Mouse (Mus musculus) forebrain, embryonic 13.5 days (tissue): ENCODE measurements around the gene Slc30a2. TPM values are rescaled to one million over a fixed set of nuclear protein-coding genes. Genes with fewer than 3 reads are reported as not detected.

ENCODE experiments used
- ATAC-seq: fragments of 200-750 bp; cut with Nextera tagmentation; 2 replicates; pipeline ENCODE4 v1.8.0; 2017
- H3K27ac ChIP-seq: fragments of 300-500 bp; sonication (generic); 2 replicates; pipeline ENCODE4 v1.5.1; 2015; ENCODE audit warnings: inconsistent platforms, mild to moderate bottlenecking, moderate library complexity
- H3K27me3 ChIP-seq: fragments of 300-500 bp; sonication (generic); 2 replicates; pipeline ENCODE4 v1.6.1; 2015; ENCODE audit warnings: mild to moderate bottlenecking, inconsistent platforms
- H3K36me3 ChIP-seq: fragments of 300-500 bp; sonication (generic); 2 replicates; pipeline ENCODE4 v1.6.1; 2015; ENCODE audit warnings: mild to moderate bottlenecking, inconsistent platforms; ENCODE audit not compliant: poor library complexity, severe bottlenecking
- H3K4me1 ChIP-seq: fragments of 300-500 bp; sonication (generic); 2 replicates; pipeline ENCODE4 v1.6.1; 2015; ENCODE audit warnings: inconsistent platforms
- H3K4me2 ChIP-seq: fragments of 300-500 bp; sonication (generic); 2 replicates; pipeline ENCODE4 v1.6.1; 2015; ENCODE audit warnings: inconsistent platforms, mild to moderate bottlenecking, moderate library complexity
- H3K4me3 ChIP-seq: fragments of 300-500 bp; sonication (generic); 2 replicates; pipeline ENCODE4 v1.5.1; 2015; ENCODE audit warnings: mild to moderate bottlenecking, inconsistent platforms
- H3K9ac ChIP-seq: fragments of 300-500 bp; sonication (generic); 2 replicates; pipeline ENCODE4 v1.6.1; 2015; ENCODE audit warnings: mild to moderate bottlenecking, inconsistent platforms
- H3K9me3 ChIP-seq: fragments of 300-500 bp; sonication (generic); replicated peaks from 2 replicates; pipeline ENCODE4 v1.6.1; 2016; ENCODE audit warnings: inconsistent platforms
- WGBS: fragments of 180-500 bp; shearing (Covaris S2); methylation state at CpG from one replicate; pipeline ENCODE4 v1.1.7; 2015; 5-methylcytosine and 5-hydroxymethylcytosine counted together
- polyA plus RNA-seq: library from polyadenylated mRNA; unstranded; fragments of >200 nt; fragmentation: Nextera tagmentation; extraction: Ambion mirVana; gene quantifications from 2 replicates; pipeline ENCODE4 v1.2.1, GENCODE M21; 2015

Gene Slc30a2
- polyA plus RNA-seq, 1 experiment from 2014 or later, result not detected

DNA sequence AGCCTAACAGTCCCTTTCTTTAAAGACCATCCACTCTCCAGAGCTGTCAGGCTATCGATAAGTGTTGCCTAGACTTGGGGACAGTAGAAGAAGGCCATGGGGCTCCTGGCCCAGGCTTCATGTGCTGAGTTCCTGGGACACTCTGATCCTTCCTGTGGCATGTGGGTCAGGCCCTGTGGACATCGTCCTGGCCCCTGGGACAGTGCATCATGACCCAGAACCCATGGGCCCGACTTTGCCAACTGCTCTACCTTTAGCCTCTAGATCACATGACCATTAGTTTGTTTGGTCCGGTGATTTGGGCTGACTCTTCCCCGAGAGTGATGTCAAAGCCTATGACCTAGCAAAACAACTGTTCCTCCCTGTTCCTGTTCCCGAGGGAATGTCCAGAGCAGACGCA, 32.9 kb upstream of the Slc30a2 start:
- 93% methylated on average over 7 of the region's 7 CpGs for WGBS
- no peak for ATAC-seq
- no peak overlapping the region for H3K4me2 ChIP-seq

DNA sequence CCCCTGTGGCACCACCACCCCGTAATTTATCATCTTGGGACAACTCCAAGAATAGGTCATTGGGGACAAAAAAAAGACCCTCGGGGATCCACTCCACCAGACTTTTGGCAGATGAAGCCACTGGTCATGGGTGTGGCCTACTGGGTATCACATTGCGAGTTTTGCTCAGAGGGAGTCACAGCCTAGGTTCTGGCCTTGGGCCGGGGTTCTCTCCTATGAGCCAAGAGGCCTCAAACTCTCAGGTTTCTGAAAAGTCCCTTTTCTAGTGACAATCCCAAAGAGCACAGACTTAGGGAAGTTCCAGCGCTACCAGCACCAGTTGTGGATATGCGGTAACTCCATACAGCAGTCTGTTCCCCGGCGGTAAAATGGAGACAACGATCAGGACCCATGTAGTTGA, 32.3 kb upstream of the Slc30a2 start:
- Histone ChIP-seq H3K4me3 (no peak overlapping the region), H3K27me3 (no peaks in the 10 kb centered on the region), H3K27ac (no peak overlapping the region), H3K9ac (no peak overlapping the region), H3K36me3 (no peaks in the 10 kb centered on the region), H3K4me1 (peaks cover 9% of the 10 kb centered on the region), H3K4me2 (no peak overlapping the region), H3K9me3 (no peaks in the 10 kb centered on the region)
- 92% methylated on average over 9 of the region's 9 CpGs for WGBS
- ATAC-seq, result no peak

More for the DNA sequence above, 32.9 kb upstream of the Slc30a2 start:
- peaks cover 9% of the 10 kb centered on the region for H3K4me1 ChIP-seq
- no peak overlapping the region for H3K4me3 ChIP-seq
- no peak overlapping the region for H3K27ac ChIP-seq
- H3K9ac ChIP-seq, result no peak overlapping the region
- no peaks in the 10 kb centered on the region for H3K27me3 ChIP-seq
- no peaks in the 10 kb centered on the region for H3K9me3 ChIP-seq
- no peaks in the 10 kb centered on the region for H3K36me3 ChIP-seq

DNA sequence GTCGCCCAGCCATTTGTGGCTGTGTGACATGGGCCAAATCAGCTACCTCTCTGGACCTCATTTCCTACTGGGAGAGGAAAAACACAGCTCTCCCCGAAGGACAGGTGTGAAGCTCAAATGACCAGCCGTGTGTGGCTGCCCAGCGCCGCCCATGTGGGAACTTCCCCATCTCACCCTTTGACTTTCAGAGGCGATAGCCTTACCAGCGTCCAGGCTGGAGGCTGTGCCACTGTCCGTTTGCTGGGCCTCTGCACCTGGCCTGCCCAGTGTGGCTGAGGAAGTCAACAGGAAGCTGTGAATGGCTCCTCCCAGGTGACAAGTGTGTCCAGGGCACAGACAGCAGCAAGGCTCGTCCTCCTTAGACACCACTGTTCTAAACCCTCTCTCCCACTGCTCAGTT, 31.2 kb upstream of the Slc30a2 start:
- ATAC-seq, result no peak
- peaks cover 9% of the 10 kb centered on the region for H3K4me1 ChIP-seq

DNA sequence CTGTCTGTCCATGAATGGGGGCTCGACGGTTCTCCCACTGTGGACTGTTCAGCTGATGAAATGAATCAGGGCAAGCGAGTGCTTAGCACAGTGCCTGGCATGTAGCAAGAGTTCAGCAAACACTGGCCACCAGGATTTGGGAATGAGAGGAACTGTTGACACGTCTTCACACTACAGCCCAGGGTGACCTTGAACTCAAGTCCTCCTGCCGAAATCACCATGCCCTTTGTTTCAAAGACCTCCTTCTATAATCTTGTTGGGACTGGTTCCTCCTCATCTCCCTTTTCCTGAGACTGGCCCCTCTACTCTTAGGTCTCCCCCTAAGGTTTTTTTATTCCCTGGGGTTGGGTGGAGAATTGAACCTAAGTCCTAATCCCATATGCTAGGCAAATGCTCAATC, 30.6 kb upstream of the Slc30a2 start:
- H3K9me3 ChIP-seq, result no peaks in the 10 kb centered on the region
- peaks cover 5% of the 10 kb centered on the region for H3K4me1 ChIP-seq
- no peaks in the 10 kb centered on the region for H3K36me3 ChIP-seq
- no peak overlapping the region for H3K4me3 ChIP-seq
- H3K4me2 ChIP-seq, result no peak overlapping the region
- no peak overlapping the region for H3K9ac ChIP-seq
- no peak overlapping the region for H3K27ac ChIP-seq
- WGBS, result 95% methylated on average over 5 of the region's 5 CpGs
- no peaks in the 10 kb centered on the region for H3K27me3 ChIP-seq
- no peak for ATAC-seq

More for the DNA sequence above, 31.2 kb upstream of the Slc30a2 start:
- H3K9ac ChIP-seq, result no peak overlapping the region
- no peaks in the 10 kb centered on the region for H3K9me3 ChIP-seq
- no peaks in the 10 kb centered on the region for H3K36me3 ChIP-seq
- no peak overlapping the region for H3K4me3 ChIP-seq
- H3K27me3 ChIP-seq, result no peaks in the 10 kb centered on the region
- WGBS, result 90% methylated on average over 9 of the region's 9 CpGs
- no peak overlapping the region for H3K4me2 ChIP-seq
- no peak overlapping the region for H3K27ac ChIP-seq

DNA sequence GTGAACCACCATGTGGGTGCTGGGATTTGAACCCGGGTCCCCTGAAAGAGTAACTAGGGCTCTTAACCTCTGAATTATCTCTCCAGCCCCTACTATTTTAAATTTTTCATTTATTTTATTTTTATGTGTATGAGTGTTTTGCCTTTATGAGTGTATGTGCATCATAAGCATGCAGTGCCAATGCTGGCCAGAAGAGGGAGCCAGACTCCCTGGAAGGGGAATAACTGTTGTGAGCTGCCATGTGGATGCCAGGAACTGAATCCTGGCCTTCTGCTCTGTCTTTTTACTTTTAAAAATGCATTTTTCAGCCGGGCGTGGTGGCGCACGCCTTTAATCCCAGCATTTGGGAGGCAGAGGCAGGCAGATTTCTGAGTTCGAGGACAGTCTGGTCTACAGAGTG, 30.1 kb upstream of the Slc30a2 start:
- Histone ChIP-seq H3K4me3 (no peak overlapping the region), H3K36me3 (no peaks in the 10 kb centered on the region), H3K27me3 (no peaks in the 10 kb centered on the region), H3K9me3 (no peaks in the 10 kb centered on the region), H3K4me1 (no peaks in the 10 kb centered on the region), H3K9ac (no peak overlapping the region), H3K4me2 (no peak overlapping the region), H3K27ac (no peak overlapping the region)
- no peak for ATAC-seq
- 96% methylated on average over 6 of the region's 6 CpGs for WGBS

DNA sequence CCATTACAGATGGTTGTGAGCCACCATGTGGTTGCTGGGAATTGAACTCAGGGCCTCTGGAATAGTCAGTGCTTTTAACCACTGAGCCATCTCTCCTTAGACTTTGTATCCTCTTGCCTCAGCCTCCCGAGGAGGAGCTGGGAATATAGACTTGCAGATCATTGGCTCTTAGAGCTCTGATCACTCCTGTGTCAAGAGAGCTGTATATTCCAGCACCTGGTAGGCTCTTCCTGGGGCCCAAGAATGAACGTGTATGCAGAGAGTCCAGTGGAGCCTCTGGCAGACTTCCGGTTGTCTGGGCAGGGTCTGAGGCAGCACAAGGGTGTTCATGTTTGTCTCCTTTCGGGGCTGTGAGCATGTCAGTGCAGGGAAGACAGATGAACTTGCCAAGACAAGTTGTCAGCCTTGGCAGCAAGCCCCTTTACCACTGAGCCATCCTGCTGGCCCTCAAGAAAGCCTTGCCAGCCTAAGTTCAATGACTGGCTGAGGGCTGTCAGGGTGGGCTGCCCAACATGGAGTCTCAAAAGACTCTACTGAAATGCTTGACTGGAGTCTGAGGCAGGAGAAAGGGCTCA, 28.8 kb upstream of the Slc30a2 start:
- H3K9me3 ChIP-seq, result no peaks in the 10 kb centered on the region
- no peaks in the 10 kb centered on the region for H3K36me3 ChIP-seq
- no peaks in the 10 kb centered on the region for H3K27me3 ChIP-seq
- no peak overlapping the region for H3K27ac ChIP-seq
- H3K4me3 ChIP-seq, result no peak overlapping the region
- H3K4me1 ChIP-seq, result no peaks in the 10 kb centered on the region
- H3K4me2 ChIP-seq, result no peak overlapping the region
- no peak for ATAC-seq
- no peak overlapping the region for H3K9ac ChIP-seq
- 81% methylated on average over 4 of the region's 4 CpGs for WGBS

DNA sequence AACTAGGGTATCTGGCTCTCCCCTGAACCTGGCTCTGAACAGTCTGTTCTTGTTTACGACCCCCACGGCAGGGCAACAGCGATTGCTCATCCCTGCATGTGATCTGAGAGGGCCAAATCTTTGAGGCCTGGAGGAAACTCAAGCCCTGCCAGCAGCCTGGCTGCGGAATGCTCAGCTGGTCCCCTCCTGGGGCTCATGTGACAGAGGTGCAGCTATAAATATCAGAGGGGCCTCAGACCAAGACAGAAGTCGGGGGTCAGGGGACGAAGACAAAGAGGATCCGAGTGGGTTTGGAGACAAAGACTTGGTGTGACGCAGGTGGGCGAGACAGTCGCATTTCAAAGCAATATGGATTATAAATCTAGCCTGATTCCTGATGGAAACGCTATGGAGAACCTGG, 28.1 kb upstream of the Slc30a2 start, which contains the start of gene Trim63:
Gene Trim63, plus strand, starts transcription at position 245 of the 400 bp plus-strand sequence.
- 47% methylated on average over 11 of the region's 11 CpGs for WGBS
- ATAC-seq, result no peak

DNA sequence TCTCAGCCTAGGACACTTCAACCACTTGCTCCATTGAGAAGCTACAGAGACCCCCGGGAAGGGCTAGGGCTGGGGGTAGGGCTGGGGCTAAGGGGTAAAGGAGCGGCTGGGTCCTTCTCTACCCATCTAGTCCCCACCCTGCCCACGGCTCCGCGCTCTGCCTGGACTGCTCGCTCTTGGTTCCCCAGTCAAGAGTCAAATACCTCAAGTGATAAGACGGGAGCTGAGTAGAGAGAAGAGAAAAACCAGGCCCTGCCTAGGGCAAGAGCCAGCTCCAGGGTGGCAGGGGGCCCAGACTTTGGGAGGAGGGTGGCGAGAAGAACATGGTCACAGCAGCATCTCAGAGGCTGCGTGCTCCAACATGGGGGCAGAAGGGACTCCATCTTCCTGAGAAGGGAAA, 27.5 kb upstream of the Slc30a2 start:
- H3K27me3 ChIP-seq, result no peaks in the 10 kb centered on the region
- H3K4me1 ChIP-seq, result no peaks in the 10 kb centered on the region

More for the DNA sequence above, 28.1 kb upstream of the Slc30a2 start, which contains the start of gene Trim63:
- Histone ChIP-seq H3K27me3 (no peaks in the 10 kb centered on the region), H3K9me3 (no peaks in the 10 kb centered on the region), H3K4me3 (no peak within 1 kb of the TSS), H3K4me1 (no peaks in the 10 kb centered on the region), H3K27ac (no peak within 1 kb of the TSS), H3K36me3 (no peaks in the 10 kb centered on the region), H3K9ac (no peak within 1 kb of the TSS), H3K4me2 (no peak within 1 kb of the TSS)

DNA sequence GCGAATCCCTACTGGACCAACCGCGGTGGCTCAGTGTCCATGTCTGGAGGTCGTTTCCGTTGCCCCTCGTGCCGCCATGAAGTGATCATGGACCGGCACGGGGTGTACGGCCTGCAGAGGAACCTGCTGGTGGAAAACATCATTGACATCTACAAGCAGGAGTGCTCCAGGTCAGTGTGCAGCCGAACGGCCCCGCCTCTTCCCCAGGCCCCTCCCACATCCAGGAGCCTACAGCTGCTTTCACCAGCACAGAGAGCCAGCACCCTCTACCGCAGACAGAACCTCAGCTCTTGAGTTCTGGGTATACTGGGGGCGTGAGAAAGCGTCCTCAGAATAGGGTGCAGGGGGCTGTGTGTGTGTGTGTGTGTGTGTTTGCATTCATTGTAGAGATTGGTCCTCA, 26.6 kb upstream of the Slc30a2 start:
- Histone ChIP-seq H3K4me1 (no peaks in the 10 kb centered on the region), H3K4me3 (no peak overlapping the region), H3K27ac (no peak overlapping the region), H3K9me3 (no peaks in the 10 kb centered on the region), H3K9ac (no peak overlapping the region), H3K4me2 (no peak overlapping the region), H3K27me3 (no peaks in the 10 kb centered on the region), H3K36me3 (no peaks in the 10 kb centered on the region)
- whole genome bisulfite sequencing, result 48% methylated on average over 16 of the region's 16 CpGs
- ATAC-seq, result no peak

More for the DNA sequence above, 27.5 kb upstream of the Slc30a2 start:
- no peak for ATAC-seq
- Histone ChIP-seq H3K4me3 (no peak overlapping the region), H3K9ac (no peak overlapping the region), H3K27ac (no peak overlapping the region), H3K4me2 (no peak overlapping the region), H3K36me3 (no peaks in the 10 kb centered on the region), H3K9me3 (no peaks in the 10 kb centered on the region)
- 86% methylated on average over 9 of the region's 9 CpGs for WGBS

DNA sequence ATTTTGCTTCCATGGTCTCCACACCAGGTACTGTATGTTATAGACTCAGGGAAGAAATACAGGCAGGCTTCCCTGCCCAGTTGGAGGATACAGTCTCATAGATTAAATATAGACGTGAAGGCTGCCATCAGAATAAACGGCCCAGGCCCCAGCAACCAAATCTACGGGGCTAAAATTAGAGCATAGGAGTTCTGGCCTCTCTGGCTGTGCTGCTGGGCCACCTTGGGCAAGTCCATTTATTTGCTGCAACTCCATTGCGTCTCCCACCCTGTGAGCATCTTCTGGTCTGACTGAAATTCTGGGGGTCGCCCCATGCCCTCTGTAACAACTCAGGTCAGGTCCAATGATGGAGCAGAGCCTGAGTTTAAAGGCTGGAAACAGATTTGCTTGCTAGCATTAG, 23.9 kb upstream of the Slc30a2 start:
- Histone ChIP-seq H3K27ac (no peak overlapping the region), H3K4me2 (no peak overlapping the region), H3K9me3 (no peaks in the 10 kb centered on the region), H3K4me1 (no peaks in the 10 kb centered on the region), H3K4me3 (no peak overlapping the region), H3K36me3 (no peaks in the 10 kb centered on the region), H3K27me3 (no peaks in the 10 kb centered on the region), H3K9ac (no peak overlapping the region)
- ATAC-seq, result no peak
- 89% methylated on average over 5 of the region's 5 CpGs for WGBS

DNA sequence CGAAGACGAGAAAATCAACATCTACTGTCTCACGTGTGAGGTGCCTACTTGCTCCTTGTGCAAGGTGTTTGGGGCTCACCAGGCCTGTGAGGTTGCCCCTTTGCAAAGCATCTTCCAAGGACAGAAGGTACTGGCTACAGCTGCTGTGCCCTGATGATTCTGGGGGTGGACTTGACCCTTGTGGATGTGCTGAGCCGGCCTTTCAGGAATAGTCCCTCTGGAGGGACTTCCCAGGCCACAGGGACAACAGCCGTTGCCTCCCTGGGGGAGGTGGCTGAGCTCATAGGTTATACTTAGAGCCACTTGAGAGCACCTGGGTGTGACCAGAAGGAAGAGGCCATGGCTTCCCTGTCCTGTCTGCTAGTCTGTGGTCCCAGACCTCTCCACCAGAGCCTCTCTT, 23.3 kb upstream of the Slc30a2 start:
- H3K4me1 ChIP-seq, result no peaks in the 10 kb centered on the region
- ATAC-seq, result no peak
- H3K36me3 ChIP-seq, result no peaks in the 10 kb centered on the region
- H3K9me3 ChIP-seq, result no peaks in the 10 kb centered on the region
- H3K4me3 ChIP-seq, result no peak overlapping the region
- no peak overlapping the region for H3K4me2 ChIP-seq
- WGBS, result 81% methylated on average over 5 of the region's 5 CpGs
- H3K27me3 ChIP-seq, result no peaks in the 10 kb centered on the region
- H3K27ac ChIP-seq, result no peak overlapping the region
- no peak overlapping the region for H3K9ac ChIP-seq

DNA sequence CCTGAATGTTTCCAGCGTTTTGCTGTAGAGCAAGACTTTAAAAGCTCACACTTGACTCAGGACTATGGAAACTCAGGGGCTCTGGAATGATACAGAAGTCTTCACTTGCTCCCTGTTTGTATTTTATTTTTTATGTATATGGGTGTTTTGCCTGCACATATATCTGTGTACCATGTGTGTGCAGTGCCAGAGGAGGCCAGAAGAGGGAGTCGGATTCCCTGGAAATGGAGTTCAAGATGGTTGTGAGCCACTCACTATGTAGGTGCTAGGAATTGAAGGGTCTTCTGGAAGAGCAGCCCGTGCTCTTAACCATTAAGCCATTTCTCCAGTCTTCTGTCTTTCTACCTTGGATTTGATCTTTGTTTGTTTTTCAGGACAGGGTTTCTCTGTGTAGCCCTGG, 21.5 kb upstream of the Slc30a2 start:
- Histone ChIP-seq H3K4me3 (no peak overlapping the region), H3K4me2 (no peak overlapping the region), H3K36me3 (no peaks in the 10 kb centered on the region), H3K27me3 (no peaks in the 10 kb centered on the region), H3K9ac (no peak overlapping the region), H3K27ac (no peak overlapping the region), H3K4me1 (no peaks in the 10 kb centered on the region), H3K9me3 (no peaks in the 10 kb centered on the region)
- 56% methylated on average over 3 of the region's 3 CpGs for WGBS
- ATAC-seq, result no peak

DNA sequence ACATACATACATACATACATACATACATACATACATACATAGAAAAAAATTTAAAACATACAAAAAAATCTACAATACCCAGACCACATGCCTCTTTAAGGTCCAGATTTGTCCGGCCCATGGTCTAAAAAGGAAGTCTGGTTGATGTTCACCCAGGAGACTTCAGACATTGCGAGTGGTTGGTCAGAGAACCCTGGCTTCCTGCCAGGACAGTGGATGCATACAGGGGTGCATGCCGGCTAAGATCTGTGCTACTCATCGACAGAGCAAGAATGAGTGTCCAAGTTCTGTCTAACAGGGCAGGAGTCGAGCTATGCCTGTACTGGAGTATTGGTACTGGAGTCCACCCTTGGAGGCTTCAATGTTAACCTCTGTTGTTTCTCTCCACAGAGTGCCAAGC, 18.3 kb upstream of the Slc30a2 start:
- ATAC-seq, result no peak
- 81% methylated on average over 5 of the region's 5 CpGs for WGBS
- H3K36me3 ChIP-seq, result no peaks in the 10 kb centered on the region

More for the DNA sequence above, 18.3 kb upstream of the Slc30a2 start:
- H3K4me1 ChIP-seq, result no peaks in the 10 kb centered on the region
- no peaks in the 10 kb centered on the region for H3K9me3 ChIP-seq
- H3K27ac ChIP-seq, result no peak overlapping the region
- no peak overlapping the region for H3K4me2 ChIP-seq
- H3K9ac ChIP-seq, result no peak overlapping the region
- H3K27me3 ChIP-seq, result no peaks in the 10 kb centered on the region
- H3K4me3 ChIP-seq, result no peak overlapping the region
